Mouse (Mus musculus): ENCODE data around the gene Ip6k1. TPM values are rescaled to one million over a fixed set of nuclear protein-coding genes. Genes with fewer than 3 reads are reported as not detected.

The Ip6k1 gene
- polyA plus RNA-seq, 2 experiments, result 34.6 to 83.3 TPM

DNA sequence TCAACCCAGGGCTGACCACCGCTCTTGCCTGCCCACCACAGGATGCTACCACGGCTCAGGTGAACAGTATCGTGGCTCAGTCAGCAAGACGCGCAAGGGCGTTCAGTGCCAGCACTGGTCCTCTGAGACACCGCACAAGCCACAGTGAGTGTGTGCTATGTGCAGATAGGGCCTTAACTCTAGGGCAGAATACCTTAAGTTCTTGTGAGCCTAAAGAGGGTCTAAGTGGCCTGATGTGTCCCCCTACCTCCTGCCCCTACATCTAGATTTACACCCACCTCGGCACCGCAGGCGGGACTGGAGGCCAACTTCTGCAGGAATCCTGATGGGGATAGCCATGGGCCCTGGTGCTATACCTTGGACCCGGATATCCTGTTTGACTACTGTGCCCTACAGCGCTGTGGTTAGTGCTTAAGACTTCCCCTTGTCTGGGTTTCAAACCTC, 80.7 kb downstream of the Ip6k1 start, which contains the start of gene Rnf123:
Rnf123 (minus strand) TSS at position 359 of the 444 bp plus-strand sequence.
- H3K4me3 ChIP-seq (replicated peaks; ENCODE audit: low read length), result peak within 1 kb of the TSS; percentile 11; the same call in 1 of the 2 replicates
- ATAC-seq (ENCODE audit: low FRiP score, low read depth), result no peak
- peak within 1 kb of the TSS; percentile 12; the same call in 1 of the 2 replicates for H3K9ac ChIP-seq (ENCODE audit: low read depth, low read length, severe bottlenecking)
- DNase-seq (ENCODE audit: low spot score), result no peak
- no peak for TF ChIP-seq POLR2A (IDR thresholded peaks at IDR 0.05; ENCODE audit: borderline replicate concordance, extremely low read depth, insufficient read depth, insufficient read length)
- no peaks in the 10 kb centered on the region for H3K9me3 ChIP-seq (ENCODE audit: control insufficient read depth, low read length)
- 33% methylated on average over 12 of the region's 12 CpGs for WGBS
- H3K4me2 ChIP-seq (replicated peaks; ENCODE audit: low read depth, low read length, severe bottlenecking), result peak within 1 kb of the TSS; percentile 26
- H3K36me3 ChIP-seq (ENCODE audit: control insufficient read depth, insufficient read depth, low read length), result peaks cover 40% of the 10 kb centered on the region
- H3K4me1 ChIP-seq (ENCODE audit: control insufficient read depth, insufficient read depth, low read length), result peaks cover 14% of the 10 kb centered on the region
- H3K27ac ChIP-seq (replicated peaks; ENCODE audit: low read depth, low read length), result no peak within 1 kb of the TSS
- peaks cover 20% of the 10 kb centered on the region; the same call in 1 of the 2 replicates for H3K27me3 ChIP-seq (ENCODE audit: control insufficient read depth, insufficient read depth, low read length)

- ATAC-seq (ENCODE audit: low FRiP score, low read depth), result no peak
- peaks cover 11% of the 10 kb centered on the region for H3K4me1 ChIP-seq (ENCODE audit: control insufficient read depth, insufficient read depth, low read length)
- H3K9me3 ChIP-seq (ENCODE audit: control insufficient read depth, low read length), result no peaks in the 10 kb centered on the region
- no peak overlapping the region for H3K9ac ChIP-seq (ENCODE audit: low read depth, low read length, severe bottlenecking)
- peaks cover 20% of the 10 kb centered on the region; the same call in 1 of the 2 replicates for H3K27me3 ChIP-seq (ENCODE audit: control insufficient read depth, insufficient read depth, low read length)
- H3K36me3 ChIP-seq (ENCODE audit: control insufficient read depth, insufficient read depth, low read length), result peaks cover 46% of the 10 kb centered on the region
- TF ChIP-seq POLR2A (IDR thresholded peaks at IDR 0.05; ENCODE audit: borderline replicate concordance, extremely low read depth, insufficient read depth, insufficient read length), result no peak
- H3K27ac ChIP-seq (replicated peaks; ENCODE audit: low read depth, low read length), result no peak overlapping the region
- DNase-seq (ENCODE audit: low spot score), result no peak
- WGBS, result 83% methylated on average over 6 of the region's 6 CpGs
- H3K4me2 ChIP-seq (replicated peaks; ENCODE audit: low read depth, low read length, severe bottlenecking), result no peak overlapping the region
- no peak overlapping the region for H3K4me3 ChIP-seq (replicated peaks; ENCODE audit: low read length)
Measured at GRCm38 (mm10) chr9:108083561-108083960, 81.3 kb downstream of the Ip6k1 start.

- no peak overlapping the region for H3K4me2 ChIP-seq (replicated peaks; ENCODE audit: low read depth, low read length, severe bottlenecking)
- peaks cover 5% of the 10 kb centered on the region for H3K4me1 ChIP-seq (ENCODE audit: control insufficient read depth, insufficient read depth, low read length)
- H3K27ac ChIP-seq (replicated peaks; ENCODE audit: low read depth, low read length), result no peak overlapping the region
- no peak overlapping the region for H3K4me3 ChIP-seq (replicated peaks; ENCODE audit: low read length)
- TF ChIP-seq POLR2A (IDR thresholded peaks at IDR 0.05; ENCODE audit: borderline replicate concordance, extremely low read depth, insufficient read depth, insufficient read length), result no peak
- H3K9me3 ChIP-seq (ENCODE audit: control insufficient read depth, low read length), result no peaks in the 10 kb centered on the region
- no peak overlapping the region for H3K9ac ChIP-seq (ENCODE audit: low read depth, low read length, severe bottlenecking)
- peaks cover 63% of the 10 kb centered on the region for H3K36me3 ChIP-seq (ENCODE audit: control insufficient read depth, insufficient read depth, low read length)
- WGBS, result 93% methylated on average over 4 of the region's 4 CpGs
- no peak for DNase-seq (ENCODE audit: low spot score)
- peaks cover 20% of the 10 kb centered on the region; the same call in 1 of the 2 replicates for H3K27me3 ChIP-seq (ENCODE audit: control insufficient read depth, insufficient read depth, low read length)
- ATAC-seq (ENCODE audit: low FRiP score, low read depth), result no peak
Measured at GRCm38 (mm10) chr9:108085261-108085660, 83.0 kb downstream of the Ip6k1 start.

GRCm38 (mm10) chr9:108090611-108091120, 88.4 kb downstream of the Ip6k1 start:
- no peaks in the 10 kb centered on the region for H3K9me3 ChIP-seq (ENCODE audit: control insufficient read depth, low read length)
- peaks cover 68% of the 10 kb centered on the region for H3K36me3 ChIP-seq (ENCODE audit: control insufficient read depth, insufficient read depth, low read length)
- no peaks in the 10 kb centered on the region for H3K27me3 ChIP-seq (ENCODE audit: control insufficient read depth, insufficient read depth, low read length)
- H3K4me3 ChIP-seq (replicated peaks; ENCODE audit: low read length), result no peak overlapping the region
- WGBS, result 90% methylated on average over 7 of the region's 7 CpGs
- ATAC-seq (ENCODE audit: low FRiP score, low read depth), result no peak
- DNase-seq (ENCODE audit: low spot score), result no peak
- no peak overlapping the region for H3K9ac ChIP-seq (ENCODE audit: low read depth, low read length, severe bottlenecking)
- no peak overlapping the region for H3K27ac ChIP-seq (replicated peaks; ENCODE audit: low read depth, low read length)
- H3K4me1 ChIP-seq (ENCODE audit: control insufficient read depth, insufficient read depth, low read length), result 0 out of 2 replicates have a peak, but pooled peaks cover 9% of the 10 kb centered on the region
- no peak overlapping the region for H3K4me2 ChIP-seq (replicated peaks; ENCODE audit: low read depth, low read length, severe bottlenecking)
- no peak for TF ChIP-seq POLR2A (IDR thresholded peaks at IDR 0.05; ENCODE audit: borderline replicate concordance, extremely low read depth, insufficient read depth, insufficient read length)

DNA sequence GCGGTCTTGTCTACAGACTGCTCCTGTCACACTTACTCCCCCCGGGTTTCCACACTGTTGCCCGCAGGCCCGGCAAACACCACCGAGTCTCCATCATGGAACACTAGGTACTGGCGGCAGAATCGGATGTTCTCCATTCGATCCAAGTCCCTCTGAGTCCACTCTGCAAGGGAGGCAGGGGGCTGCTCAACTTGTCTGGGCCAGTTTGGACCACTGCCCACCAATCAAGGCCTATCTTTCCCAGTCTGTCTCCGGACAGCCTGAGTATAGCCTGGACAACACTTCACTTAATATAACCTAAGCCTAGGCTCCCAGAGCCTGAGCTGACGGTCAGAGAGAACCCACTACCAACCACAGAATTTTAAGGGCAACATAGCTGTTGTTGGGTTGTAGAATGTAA, 91.3 kb downstream of the Ip6k1 start:
- Histone ChIP-seq H3K4me3 (replicated peaks; ENCODE audit: low read length) (peak overlapping the region; percentile 56), H3K9ac (ENCODE audit: low read depth, low read length, severe bottlenecking) (peak overlapping the region; percentile 62), H3K4me2 (replicated peaks; ENCODE audit: low read depth, low read length, severe bottlenecking) (peak overlapping the region; percentile 69), H3K36me3 (ENCODE audit: control insufficient read depth, insufficient read depth, low read length) (peaks cover 39% of the 10 kb centered on the region), H3K27ac (replicated peaks; ENCODE audit: low read depth, low read length) (no peak overlapping the region), H3K4me1 (ENCODE audit: control insufficient read depth, insufficient read depth, low read length) (0 out of 2 replicates have a peak, but pooled peaks cover 9% of the 10 kb centered on the region), H3K9me3 (ENCODE audit: control insufficient read depth, low read length) (no peaks in the 10 kb centered on the region), H3K27me3 (ENCODE audit: control insufficient read depth, insufficient read depth, low read length) (no peaks in the 10 kb centered on the region)
- no peak for DNase-seq (ENCODE audit: low spot score)
- 66% methylated on average over 10 of the region's 10 CpGs for WGBS
- TF ChIP-seq POLR2A (IDR thresholded peaks at IDR 0.05; ENCODE audit: borderline replicate concordance, extremely low read depth, insufficient read depth, insufficient read length), result no peak
- ATAC-seq (ENCODE audit: low FRiP score, low read depth), result no peak
